Mouse (Mus musculus): Measurements from ENCODE around the gene Reep1.

DNA sequence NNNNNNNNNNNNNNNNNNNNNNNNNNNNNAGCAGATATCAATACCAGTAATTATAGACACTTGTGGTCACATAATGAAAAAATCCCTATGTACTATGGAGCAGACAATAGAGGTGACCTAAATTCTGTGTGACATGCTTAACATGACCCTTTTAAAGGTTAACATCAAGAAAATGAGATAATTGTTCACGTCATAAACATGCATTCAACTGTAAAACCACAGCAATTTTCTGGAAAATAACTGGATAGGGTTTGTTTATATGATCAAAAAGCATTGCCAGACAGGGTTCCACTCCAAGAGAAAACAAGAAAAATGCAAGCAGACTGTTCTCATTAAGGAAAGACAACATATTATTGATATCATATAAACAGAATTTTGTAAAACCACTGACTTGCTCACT, 42.9 kb upstream of the Reep1 start:
- TF ChIP-seq EP300 (IDR thresholded peaks at IDR 0.05; ENCODE audit: insufficient read depth, low read depth, low read length) (no peak), CTCF (IDR thresholded peaks at IDR 0.05; ENCODE audit: low read depth, low read length) (no peak)

All from ES-Bruce4 (cell line).